Mouse (Mus musculus): Measurements from ENCODE around the gene Gramd1c. TPM values are rescaled to one million over a fixed set of nuclear protein-coding genes. Genes with fewer than 3 reads are reported as not detected.

Gene Gramd1c
- total and polyA plus RNA-seq, 3 experiments, result 1.5 to 3.9 (median 3.5) TPM

DNA sequence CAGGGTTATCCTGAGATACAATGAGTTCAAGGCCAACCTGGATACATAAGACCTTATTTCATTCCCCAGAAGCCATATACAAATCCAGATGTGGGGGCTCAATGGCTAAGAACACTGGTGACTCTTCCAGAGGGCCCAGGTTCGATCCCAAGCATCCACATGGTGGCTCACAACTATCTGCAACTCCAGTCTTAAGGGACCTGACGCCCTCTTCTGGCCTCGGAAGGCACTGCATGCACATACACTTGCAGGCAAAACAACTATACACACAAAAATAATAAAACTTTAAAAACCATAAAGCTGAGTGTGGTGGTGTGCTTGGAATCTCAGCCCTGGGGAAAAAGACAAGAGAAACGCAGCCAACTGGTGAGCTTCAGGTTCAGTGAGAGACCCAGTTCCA is 24.0 kb downstream of the Gramd1c start:
- DNase-seq (ENCODE audit: extremely low read depth), result no peak
- dilution Hi-C loops (cut with MboI; ENCODE audit: extremely low pct_ligation_motif_present, extremely low pct_unique_long_range_greater_than_20kb, low sequenced_read_pairs), result no loop called here
- Histone ChIP-seq H3K9ac (ENCODE audit: insufficient read depth, low read depth) (no peak overlapping the region), H3K79me2 (replicated peaks; ENCODE audit: control insufficient read depth, extremely low read depth, insufficient read depth, poor library complexity, severe bottlenecking) (no peaks in the 10 kb centered on the region), H3K4me2 (ENCODE audit: insufficient read depth, low read depth, poor library complexity, severe bottlenecking) (no peak overlapping the region), H3K27ac (ENCODE audit: insufficient read depth, low read depth) (no peak overlapping the region), H3K36me3 (replicated peaks in 1 of 2; ENCODE audit: control insufficient read depth in 1 of 2, insufficient read depth in 1 of 2, low read length in 1 of 2) (no peaks in the 10 kb centered on the region), H3K9me3 (replicated peaks; ENCODE audit: low read length) (no peaks in the 10 kb centered on the region), H3K27me3 (replicated peaks) (no peaks in the 10 kb centered on the region), H3K4me3 (replicated peaks in 1 of 3; ENCODE audit: low read depth in 2 of 3, low read length in 2 of 3, poor library complexity in 1 of 3) (no peak overlapping the region), H3K4me1 (ENCODE audit: control insufficient read depth in 1 of 2, insufficient read depth in 2 of 2) (peaks cover 4 to 10% of the 10 kb centered on the region in 2 experiments)
- TF ChIP-seq ZC3H11A (IDR thresholded peaks at IDR 0.05; ENCODE audit: low read depth, low read length) (no peak), HCFC1 (IDR thresholded peaks at IDR 0.05; ENCODE audit: low read depth, low read length) (no peak), USF1 (IDR thresholded peaks at IDR 0.05; ENCODE audit: low read depth, low read length) (no peak), RAD21 (IDR thresholded peaks at IDR 0.05; ENCODE audit: low read depth, low read length) (peak; percentile 18), POLR2A (IDR thresholded peaks at IDR 0.05; ENCODE audit: low read depth, low read length) (no peak), NELFE (IDR thresholded peaks at IDR 0.05; ENCODE audit: low read depth, low read length) (no peak), GABPA (IDR thresholded peaks at IDR 0.05; ENCODE audit: insufficient replicate concordance, low read depth, low read length) (no peak), ELF1 (IDR thresholded peaks at IDR 0.05; ENCODE audit: low read depth, low read length) (no peak), TBP (conservative IDR thresholded peaks at IDR 0.05; ENCODE audit: low read depth, low read length) (no peak), CTCF (conservative IDR thresholded peaks at IDR 0.05 in 1 of 2, IDR thresholded peaks at IDR 0.05 in 1 of 2; ENCODE audit: low read depth in 2 of 2, low read length in 2 of 2) (peak; percentile 43 to 55; a peak in 3 of 4 replicates)
- in situ Hi-C loops (cut with MboI; ENCODE audit: low pct_ligation_motif_present, low pct_unique_long_range_greater_than_20kb, low sequenced_read_pairs), result no loop called here

DNA sequence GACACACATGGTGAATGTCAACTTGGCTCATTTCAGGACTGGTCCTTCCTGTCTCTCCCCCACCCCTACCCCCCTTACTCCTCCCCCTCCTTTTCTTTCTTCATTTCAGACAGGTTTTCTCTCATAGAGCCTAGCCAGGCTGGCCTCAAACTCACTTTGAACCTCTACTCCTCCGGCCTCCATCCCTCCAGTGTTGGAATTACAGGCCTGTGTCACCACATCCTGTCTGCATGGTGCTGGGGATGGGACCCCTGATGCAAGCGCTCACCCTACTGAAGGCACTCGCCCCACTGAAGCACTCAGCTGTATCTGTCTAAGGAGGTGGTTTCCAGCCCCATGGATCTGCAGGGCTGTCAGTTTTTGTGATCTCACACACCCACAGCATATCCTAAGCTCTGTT is 27.9 kb downstream of the Gramd1c start:
- in situ Hi-C loops (cut with MboI; ENCODE audit: low pct_ligation_motif_present, low pct_unique_long_range_greater_than_20kb, low sequenced_read_pairs), result no loop called here
- DNase-seq (ENCODE audit: extremely low read depth), result no peak
- H3K27ac ChIP-seq (ENCODE audit: insufficient read depth, low read depth), result no peak overlapping the region
- H3K27me3 ChIP-seq (replicated peaks), result no peaks in the 10 kb centered on the region
- H3K4me3 ChIP-seq (replicated peaks in 1 of 3; ENCODE audit: low read depth in 2 of 3, low read length in 2 of 3, poor library complexity in 1 of 3), result no peak overlapping the region
- dilution Hi-C loops (cut with MboI; ENCODE audit: extremely low pct_ligation_motif_present, extremely low pct_unique_long_range_greater_than_20kb, low sequenced_read_pairs), result no loop called here
- H3K36me3 ChIP-seq (replicated peaks in 1 of 2; ENCODE audit: control insufficient read depth in 1 of 2, insufficient read depth in 1 of 2, low read length in 1 of 2), result no peaks in the 10 kb centered on the region
- no peak overlapping the region for H3K4me2 ChIP-seq (ENCODE audit: insufficient read depth, low read depth, poor library complexity, severe bottlenecking)
- H3K4me1 ChIP-seq (ENCODE audit: control insufficient read depth in 1 of 2, insufficient read depth in 2 of 2), result peaks cover 4 to 10% of the 10 kb centered on the region in 2 experiments
- H3K79me2 ChIP-seq (replicated peaks; ENCODE audit: control insufficient read depth, extremely low read depth, insufficient read depth, poor library complexity, severe bottlenecking), result no peaks in the 10 kb centered on the region
- TF ChIP-seq ZC3H11A (IDR thresholded peaks at IDR 0.05; ENCODE audit: low read depth, low read length) (no peak), ZMIZ1 (IDR thresholded peaks at IDR 0.05; ENCODE audit: low read depth, low read length) (no peak), MXI1 (IDR thresholded peaks at IDR 0.05; ENCODE audit: low read depth, low read length) (no peak), ELF1 (IDR thresholded peaks at IDR 0.05; ENCODE audit: low read depth, low read length) (no peak)
- no peaks in the 10 kb centered on the region for H3K9me3 ChIP-seq (replicated peaks; ENCODE audit: low read length)
- no peak overlapping the region for H3K9ac ChIP-seq (ENCODE audit: insufficient read depth, low read depth)

DNA sequence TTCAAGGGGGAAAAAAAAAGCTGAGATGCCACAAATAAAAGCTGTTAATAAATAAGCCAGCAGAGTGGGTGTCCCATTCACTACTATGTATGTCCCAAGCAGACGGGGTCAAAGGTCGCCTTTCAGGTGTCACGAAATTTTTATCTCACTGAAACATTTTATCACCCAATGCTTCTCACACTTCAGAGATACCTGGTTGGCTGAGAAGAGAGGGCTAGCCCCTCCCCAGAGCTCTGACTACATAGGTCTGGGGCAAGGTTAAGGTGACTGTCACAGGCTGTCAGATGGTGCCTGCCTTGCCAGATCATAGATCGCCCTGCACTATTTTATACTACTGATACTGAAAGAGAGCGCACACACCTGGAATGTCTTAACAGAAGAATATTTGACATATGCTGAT is 29.8 kb downstream of the Gramd1c start:
- TF ChIP-seq RAD21 (IDR thresholded peaks at IDR 0.05; ENCODE audit: low read depth, low read length) (no peak), CHD2 (IDR thresholded peaks at IDR 0.05; ENCODE audit: low read length) (no peak), HCFC1 (IDR thresholded peaks at IDR 0.05; ENCODE audit: low read depth, low read length) (no peak), ZNF384 (IDR thresholded peaks at IDR 0.05; ENCODE audit: low read depth, low read length) (no peak), JUN (IDR thresholded peaks at IDR 0.05; ENCODE audit: insufficient read depth, low read depth, low read length) (no peak), CTCF (conservative IDR thresholded peaks at IDR 0.05 in 1 of 2, IDR thresholded peaks at IDR 0.05 in 1 of 2; ENCODE audit: low read depth in 2 of 2, low read length in 2 of 2) (no peak), CHD1 (IDR thresholded peaks at IDR 0.05; ENCODE audit: low read depth, low read length) (no peak), NRF1 (IDR thresholded peaks at IDR 0.05; ENCODE audit: low read depth, low read length) (no peak), MAFK (IDR thresholded peaks at IDR 0.05; ENCODE audit: insufficient replicate concordance, low read length) (no peak), RCOR1 (conservative IDR thresholded peaks at IDR 0.05; ENCODE audit: low read depth, low read length) (no peak), POLR2A (IDR thresholded peaks at IDR 0.05; ENCODE audit: low read depth, low read length) (no peak), EP300 (IDR thresholded peaks at IDR 0.05; ENCODE audit: low read length) (no peak), SIN3A (IDR thresholded peaks at IDR 0.05; ENCODE audit: low read length) (no peak)
- in situ Hi-C loops (cut with MboI; ENCODE audit: low pct_ligation_motif_present, low pct_unique_long_range_greater_than_20kb, low sequenced_read_pairs) (no loop called here), dilution Hi-C loops (cut with MboI; ENCODE audit: extremely low pct_ligation_motif_present, extremely low pct_unique_long_range_greater_than_20kb, low sequenced_read_pairs) (no loop called here)
- DNase-seq (ENCODE audit: extremely low read depth), result no peak
- Histone ChIP-seq H3K27ac (ENCODE audit: insufficient read depth, low read depth) (no peak overlapping the region), H3K79me2 (replicated peaks; ENCODE audit: control insufficient read depth, extremely low read depth, insufficient read depth, poor library complexity, severe bottlenecking) (no peaks in the 10 kb centered on the region), H3K36me3 (replicated peaks in 1 of 2; ENCODE audit: control insufficient read depth in 1 of 2, insufficient read depth in 1 of 2, low read length in 1 of 2) (no peaks in the 10 kb centered on the region), H3K4me3 (replicated peaks in 1 of 3; ENCODE audit: low read depth in 2 of 3, low read length in 2 of 3, poor library complexity in 1 of 3) (no peak overlapping the region), H3K27me3 (replicated peaks) (no peaks in the 10 kb centered on the region), H3K9ac (ENCODE audit: insufficient read depth, low read depth) (no peak overlapping the region), H3K9me3 (replicated peaks; ENCODE audit: low read length) (no peaks in the 10 kb centered on the region), H3K4me1 (ENCODE audit: control insufficient read depth in 1 of 2, insufficient read depth in 2 of 2) (peaks cover 4 to 10% of the 10 kb centered on the region in 2 experiments), H3K4me2 (ENCODE audit: insufficient read depth, low read depth, poor library complexity, severe bottlenecking) (no peak overlapping the region)

Measured in CH12.LX (cell line).